Mouse (Mus musculus) right cerebral cortex, adult 2 months (tissue): ENCODE data around the gene Olfr994.

Experiments
- DNase-seq, 2 experiments: peaks; one replicate each; pipeline ENCODE4 v3.0.0; 2021 to 2022; ENCODE audit warnings: low spot score in 2 of 2

Olfr994 gene

DNA sequence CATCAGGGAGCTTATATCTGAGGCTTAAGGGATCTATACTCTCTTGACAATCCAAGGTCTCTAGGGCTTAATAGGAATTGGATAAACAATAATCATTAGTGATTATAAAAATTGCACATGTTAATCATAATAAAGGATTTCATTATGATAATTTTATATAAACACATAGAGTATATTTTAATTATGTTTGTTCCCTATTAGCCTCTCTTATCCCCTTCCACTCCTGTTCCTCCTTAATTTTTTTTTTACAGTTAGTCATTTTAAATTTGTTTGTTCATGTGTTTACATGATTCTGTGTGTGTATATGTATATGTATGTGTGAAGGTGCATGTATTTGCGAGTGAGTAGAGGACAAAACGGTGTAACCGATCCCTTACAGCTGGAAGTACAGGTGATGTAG is at the start of gene Olfr994:
Olfr994 (minus strand) TSS at position 101 of the 400 bp plus-strand sequence.
- DNase-seq: no peak

DNA sequence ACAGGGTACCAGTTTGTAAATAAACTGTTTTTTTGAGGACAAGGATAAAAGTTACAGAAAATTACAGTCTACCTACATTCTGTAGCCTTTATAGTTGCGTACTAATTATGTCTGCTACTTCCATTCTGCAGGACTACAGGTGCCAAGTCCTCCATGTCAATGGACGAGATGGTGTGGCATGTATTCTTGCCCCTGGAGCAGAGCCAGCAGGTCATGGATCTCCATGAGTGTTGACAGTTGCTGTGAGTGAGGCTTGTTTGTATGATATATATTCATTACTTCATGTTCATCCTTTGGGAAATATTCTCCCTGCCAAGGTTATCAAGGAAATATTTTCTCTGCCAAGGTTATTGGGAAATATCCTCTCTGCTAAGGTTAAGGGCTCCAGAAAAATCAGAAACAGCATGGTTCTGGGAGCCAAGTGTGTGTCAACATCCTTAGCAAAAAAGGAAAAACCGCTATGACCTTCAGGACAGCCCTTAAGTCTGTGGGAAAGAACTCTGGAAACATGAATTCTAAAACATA is 30.6 kb upstream of the Olfr994 start:
- no peak for DNase-seq

DNA sequence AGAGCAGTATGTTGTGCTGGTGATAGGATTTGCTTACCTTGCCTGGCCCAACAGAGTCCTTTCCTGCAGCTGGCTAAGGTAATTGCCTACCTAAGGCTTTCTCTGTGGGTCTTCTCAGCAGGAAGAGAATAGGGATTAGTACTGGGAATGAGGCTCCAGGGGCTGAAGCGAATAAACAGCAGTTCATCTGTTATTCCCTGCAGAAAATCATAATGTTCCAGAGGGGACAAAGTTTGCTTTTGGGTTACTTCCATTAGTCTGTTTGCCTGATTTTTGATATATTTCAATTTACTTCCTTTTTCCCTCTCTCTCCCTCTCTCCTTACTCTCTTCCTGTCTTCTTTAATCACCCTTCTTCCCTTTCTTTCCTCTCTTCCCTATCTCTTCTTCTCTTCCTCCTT is 7.3 kb upstream of the Olfr994 start, which contains the start of gene Olfr995:
Olfr995 (minus strand) TSS at position 101 of the 400 bp plus-strand sequence.
- no peak for DNase-seq

DNA sequence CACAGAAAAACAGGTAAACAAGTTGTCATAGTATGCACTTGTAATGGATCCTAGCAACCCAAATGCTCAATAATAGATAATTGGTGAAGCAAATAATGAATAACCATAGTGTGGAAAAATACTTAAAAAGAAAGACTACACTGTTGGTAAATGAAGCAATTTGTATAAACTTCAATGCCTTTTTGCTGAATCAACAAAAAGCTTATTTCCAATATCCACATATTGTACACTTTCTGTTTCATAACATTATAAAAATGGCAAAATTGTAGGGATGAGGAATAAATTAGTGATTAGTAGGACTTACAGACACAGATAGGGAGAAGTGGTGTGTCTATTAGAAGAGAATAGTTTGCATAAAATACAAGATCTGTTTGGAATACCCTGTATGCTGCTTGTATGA is 6.3 kb upstream of the Olfr994 start:
- DNase-seq: no peak

DNA sequence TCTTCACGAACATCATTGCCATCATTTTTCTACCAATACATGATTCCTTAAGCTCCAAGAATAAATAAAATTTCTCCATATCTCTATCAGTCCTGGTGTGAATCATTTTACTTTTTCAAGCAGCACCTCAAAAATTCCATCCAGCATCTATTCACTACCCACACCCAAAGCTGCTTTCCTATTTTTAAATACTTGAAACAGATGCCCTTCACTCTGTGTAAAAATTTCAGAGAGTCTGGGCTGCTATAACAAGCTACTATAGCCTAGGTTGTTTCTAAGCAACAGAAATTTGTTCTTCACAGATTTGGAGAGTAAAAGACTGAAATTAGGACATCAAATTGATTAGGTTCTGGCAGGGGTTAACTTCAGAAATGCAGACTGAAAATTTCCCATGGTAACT is 10.4 kb downstream of the Olfr994 start:
- DNase-seq: no peak

DNA sequence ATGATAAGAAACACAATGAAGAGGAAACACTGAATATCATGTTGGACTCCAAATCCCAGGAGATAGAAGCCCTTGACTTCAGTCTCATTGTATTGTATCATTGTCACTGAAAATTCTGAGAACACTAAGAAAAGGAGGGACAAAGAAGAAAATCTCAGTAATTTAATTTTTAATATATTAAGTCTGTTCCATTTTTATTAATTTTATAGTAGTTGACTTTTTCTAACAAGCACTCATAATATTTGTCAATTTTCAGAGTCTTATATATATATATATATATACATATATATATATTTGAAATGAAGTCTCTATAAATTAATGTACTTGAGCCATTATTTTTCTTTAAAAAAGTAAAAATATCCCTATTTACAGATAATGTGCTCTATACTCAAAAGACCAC is 21.5 kb downstream of the Olfr994 start, which contains the start of gene Olfr993:
Olfr993 (minus strand) TSS at position 101 of the 400 bp plus-strand sequence.
- no peak for DNase-seq

DNA sequence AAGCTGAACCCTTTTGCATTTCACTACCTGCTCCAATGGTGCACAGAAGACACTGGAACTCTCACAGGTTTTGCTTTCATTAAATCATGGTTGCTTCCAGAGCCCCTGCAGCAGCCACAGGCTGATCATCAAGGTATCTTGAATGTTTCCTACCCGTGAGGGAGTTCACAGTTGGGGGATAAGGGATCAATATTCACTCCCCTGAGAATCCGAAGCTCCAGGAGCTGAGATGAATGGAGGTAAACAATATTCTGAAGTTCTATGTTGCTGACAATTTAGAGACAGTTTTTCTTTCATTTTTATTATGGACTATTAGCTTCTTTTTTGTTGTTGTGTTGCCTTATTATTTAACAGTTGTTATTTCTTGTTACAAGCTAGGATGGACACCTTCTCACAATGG is 26.9 kb downstream of the Olfr994 start, which contains the start of gene Olfr992:
Olfr992 (minus strand) TSS at position 101 of the 400 bp plus-strand sequence.
- DNase-seq: no peak
